Mouse (Mus musculus): ENCODE results near the gene Ost4. TPM values are rescaled to one million over a fixed set of nuclear protein-coding genes. Genes with fewer than 3 reads are reported as not detected.

Gene Ost4
- polyA plus RNA-seq, 1 experiment from 2014 or later, result 311 TPM

DNA sequence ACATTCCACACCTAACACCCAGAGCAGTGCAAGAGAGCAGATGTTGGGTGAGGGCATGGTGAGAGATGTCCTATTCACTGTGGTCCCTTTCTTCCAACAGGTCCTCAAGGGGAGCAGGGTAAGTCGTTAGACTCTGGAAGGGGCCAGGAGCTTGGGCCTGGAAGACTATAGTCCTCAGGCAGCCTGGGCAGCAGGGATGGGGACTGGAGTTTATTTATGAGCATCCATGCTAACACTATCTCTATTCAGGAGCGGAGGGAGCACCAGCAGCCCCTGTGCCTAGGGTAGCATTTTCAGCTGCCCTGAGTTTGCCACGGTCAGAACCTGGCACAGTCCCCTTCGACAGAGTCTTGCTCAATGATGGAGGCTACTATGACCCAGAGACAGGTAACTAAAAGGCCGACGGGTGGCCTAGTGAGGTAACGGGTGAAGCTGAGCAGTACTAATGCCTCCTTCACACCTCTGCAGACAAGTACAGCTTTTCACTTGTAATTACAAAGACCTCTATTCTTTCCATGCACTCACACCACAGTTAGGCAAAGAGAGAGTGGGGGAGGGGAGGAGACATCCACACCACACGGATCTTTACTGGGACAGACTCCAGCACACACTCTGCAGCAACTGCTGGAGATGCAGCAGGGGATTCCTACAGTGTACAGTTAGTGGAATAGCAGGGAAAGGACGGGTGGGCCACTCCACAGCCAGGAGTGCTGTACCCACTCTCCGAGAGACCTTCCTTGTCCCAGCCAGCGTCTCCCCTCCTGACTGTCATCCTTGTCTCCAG is 12.4 kb upstream of the Ost4 start:
- peaks cover 47% of the 10 kb centered on the region for H3K4me1 ChIP-seq (ENCODE audit: control insufficient read depth, low read depth, low read length)

DNA sequence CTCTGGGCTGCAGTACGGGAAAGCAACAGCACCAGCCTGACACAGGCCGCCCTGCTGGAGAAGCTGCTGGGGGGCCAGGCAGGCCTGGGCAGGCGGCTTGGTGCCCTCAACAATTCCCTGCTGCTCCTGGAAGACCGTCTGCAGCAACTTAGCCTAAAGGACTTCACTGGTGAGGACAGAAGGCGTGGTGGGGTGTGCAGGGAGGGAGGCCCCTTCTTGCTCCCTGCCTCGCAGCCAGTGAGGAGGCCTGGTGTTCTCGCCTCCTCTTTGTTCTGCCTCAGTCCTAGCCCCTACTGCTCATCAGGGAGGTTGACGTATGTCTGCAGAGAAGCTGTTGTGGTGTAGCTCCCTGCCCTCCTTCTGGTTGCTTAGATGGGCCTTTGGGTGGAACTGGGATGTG is 11.1 kb upstream of the Ost4 start:
- Histone ChIP-seq H3K4me1 (ENCODE audit: control insufficient read depth, low read depth, low read length) (peaks cover 57% of the 10 kb centered on the region), H3K27me3 (ENCODE audit: control insufficient read depth, insufficient read depth, low read depth, low read length) (no peaks in the 10 kb centered on the region), H3K4me3 (ENCODE audit: low read depth, low read length) (no peak overlapping the region), H3K27ac (ENCODE audit: low read length) (no peak overlapping the region), H3K4me2 (ENCODE audit: low read depth, low read length) (no peak overlapping the region), H3K9ac (ENCODE audit: low read depth, low read length) (no peak overlapping the region), H3K9me3 (replicated peaks; ENCODE audit: control insufficient read depth, low read length) (no peaks in the 10 kb centered on the region), H3K36me3 (ENCODE audit: control insufficient read depth, insufficient read depth) (peaks cover 9% of the 10 kb centered on the region; the same call in 1 of the 2 replicates)
- 70% methylated on average over 8 of the region's 8 CpGs for WGBS (ENCODE audit: insufficient replicate concordance)
- no peak for ATAC-seq (ENCODE audit: low read depth)

More for the DNA sequence above, 12.4 kb upstream of the Ost4 start:
- Histone ChIP-seq H3K27me3 (ENCODE audit: control insufficient read depth, insufficient read depth, low read depth, low read length) (no peaks in the 10 kb centered on the region), H3K9me3 (replicated peaks; ENCODE audit: control insufficient read depth, low read length) (no peaks in the 10 kb centered on the region), H3K36me3 (ENCODE audit: control insufficient read depth, insufficient read depth) (peaks cover 9% of the 10 kb centered on the region; the same call in 1 of the 2 replicates), H3K27ac (ENCODE audit: low read length) (no peak overlapping the region), H3K4me2 (ENCODE audit: low read depth, low read length) (no peak overlapping the region), H3K4me3 (ENCODE audit: low read depth, low read length) (no peak overlapping the region), H3K9ac (ENCODE audit: low read depth, low read length) (no peak overlapping the region)
- 71% methylated on average over 11 of the region's 11 CpGs for WGBS (ENCODE audit: insufficient replicate concordance)
- no peak for ATAC-seq (ENCODE audit: low read depth)

DNA sequence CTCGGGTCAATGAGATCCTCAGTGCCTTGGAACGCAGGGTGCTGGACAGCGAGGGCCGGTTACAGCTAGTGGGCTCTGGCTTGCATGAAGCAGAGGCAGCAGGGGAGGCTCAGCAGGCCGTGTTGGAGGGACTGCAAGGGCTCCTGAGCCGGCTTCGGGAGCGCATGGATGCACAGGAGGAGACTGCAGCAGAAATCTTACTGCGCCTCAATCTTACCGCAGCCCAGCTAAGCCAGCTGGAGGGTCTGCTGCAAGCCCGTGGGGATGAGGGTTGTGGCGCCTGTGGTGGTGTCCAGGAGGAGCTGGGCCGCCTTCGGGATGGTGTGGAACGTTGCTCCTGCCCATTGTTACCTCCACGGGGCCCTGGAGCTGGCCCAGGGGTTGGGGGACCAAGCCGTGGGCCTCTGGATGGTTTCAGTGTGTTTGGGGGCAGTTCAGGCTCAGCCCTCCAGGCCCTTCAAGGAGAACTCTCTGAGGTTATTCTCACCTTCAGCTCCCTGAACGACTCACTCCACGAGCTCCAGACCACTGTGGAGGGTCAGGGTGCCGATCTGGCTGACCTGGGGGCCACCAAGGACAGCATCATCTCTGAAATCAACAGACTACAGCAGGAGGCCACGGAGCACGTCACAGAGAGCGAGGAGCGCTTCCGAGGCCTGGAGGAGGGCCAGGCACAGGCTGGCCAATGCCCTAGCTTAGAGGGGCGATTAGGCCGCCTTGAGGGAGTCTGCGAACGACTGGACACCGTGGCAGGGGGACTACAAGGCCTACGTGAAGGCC is 10.5 kb upstream of the Ost4 start:
- peaks cover 9% of the 10 kb centered on the region; the same call in 1 of the 2 replicates for H3K36me3 ChIP-seq (ENCODE audit: control insufficient read depth, insufficient read depth)
- WGBS (ENCODE audit: insufficient replicate concordance), result 73% methylated on average over 31 of the region's 31 CpGs
- no peak overlapping the region for H3K4me2 ChIP-seq (ENCODE audit: low read depth, low read length)
- no peaks in the 10 kb centered on the region for H3K9me3 ChIP-seq (replicated peaks; ENCODE audit: control insufficient read depth, low read length)
- H3K4me3 ChIP-seq (ENCODE audit: low read depth, low read length), result no peak overlapping the region
- no peak overlapping the region for H3K9ac ChIP-seq (ENCODE audit: low read depth, low read length)
- H3K27ac ChIP-seq (ENCODE audit: low read length), result no peak overlapping the region
- ATAC-seq (ENCODE audit: low read depth), result no peak
- peaks cover 57% of the 10 kb centered on the region for H3K4me1 ChIP-seq (ENCODE audit: control insufficient read depth, low read depth, low read length)
- H3K27me3 ChIP-seq (ENCODE audit: control insufficient read depth, insufficient read depth, low read depth, low read length), result no peaks in the 10 kb centered on the region

DNA sequence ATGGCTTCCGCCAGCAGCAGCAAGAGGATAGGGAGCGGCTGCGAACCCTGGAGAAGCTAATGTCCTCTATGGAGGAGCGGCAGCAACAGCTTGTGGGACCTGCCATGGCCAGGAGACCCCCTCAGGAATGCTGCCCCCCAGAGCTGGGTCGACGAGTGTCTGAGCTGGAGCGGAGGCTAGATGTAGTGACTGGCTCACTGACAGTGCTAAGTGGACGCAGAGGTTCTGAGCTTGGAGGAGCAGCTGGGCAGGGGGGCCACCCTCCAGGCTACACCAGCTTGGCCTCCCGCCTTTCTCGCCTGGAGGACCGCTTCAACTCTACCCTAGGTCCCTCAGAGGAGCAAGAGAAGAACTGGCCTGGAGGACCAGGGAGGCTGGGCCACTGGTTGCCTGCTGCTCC is 9.8 kb upstream of the Ost4 start:
- ATAC-seq (ENCODE audit: low read depth), result no peak
- Histone ChIP-seq H3K4me2 (ENCODE audit: low read depth, low read length) (no peak overlapping the region), H3K27me3 (ENCODE audit: control insufficient read depth, insufficient read depth, low read depth, low read length) (no peaks in the 10 kb centered on the region), H3K4me1 (ENCODE audit: control insufficient read depth, low read depth, low read length) (peaks cover 53% of the 10 kb centered on the region), H3K9ac (ENCODE audit: low read depth, low read length) (no peak overlapping the region), H3K9me3 (replicated peaks; ENCODE audit: control insufficient read depth, low read length) (no peaks in the 10 kb centered on the region), H3K4me3 (ENCODE audit: low read depth, low read length) (no peak overlapping the region), H3K36me3 (ENCODE audit: control insufficient read depth, insufficient read depth) (peaks cover 9% of the 10 kb centered on the region; the same call in 1 of the 2 replicates), H3K27ac (ENCODE audit: low read length) (no peak overlapping the region)
- WGBS (ENCODE audit: insufficient replicate concordance), result 84% methylated on average over 11 of the region's 11 CpGs

DNA sequence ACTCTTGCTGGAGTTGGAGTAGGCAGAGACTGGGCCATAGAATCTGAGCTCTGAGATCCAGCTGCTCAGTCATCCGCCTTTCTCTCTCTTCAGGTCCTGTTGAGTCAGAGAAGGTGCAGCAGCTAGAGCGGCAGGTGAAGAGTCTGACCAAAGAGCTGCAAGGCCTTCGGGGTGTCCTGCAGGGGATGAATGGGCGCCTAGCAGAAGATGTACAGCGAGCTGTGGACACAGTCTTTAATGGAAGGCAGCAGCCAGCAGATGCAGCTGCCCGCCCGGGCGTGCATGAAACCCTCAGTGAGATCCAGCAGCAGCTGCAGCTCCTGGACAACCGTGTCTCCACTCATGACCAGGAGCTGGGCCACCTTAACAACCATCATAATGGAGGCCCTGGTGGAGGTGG is 9.3 kb upstream of the Ost4 start:
- H3K36me3 ChIP-seq (ENCODE audit: control insufficient read depth, insufficient read depth), result peaks cover 9% of the 10 kb centered on the region; the same call in 1 of the 2 replicates
- 81% methylated on average over 9 of the region's 9 CpGs for WGBS (ENCODE audit: insufficient replicate concordance)
- no peaks in the 10 kb centered on the region for H3K27me3 ChIP-seq (ENCODE audit: control insufficient read depth, insufficient read depth, low read depth, low read length)
- no peak overlapping the region for H3K9ac ChIP-seq (ENCODE audit: low read depth, low read length)
- H3K4me2 ChIP-seq (ENCODE audit: low read depth, low read length), result no peak overlapping the region
- H3K4me1 ChIP-seq (ENCODE audit: control insufficient read depth, low read depth, low read length), result peaks cover 49% of the 10 kb centered on the region
- H3K9me3 ChIP-seq (replicated peaks; ENCODE audit: control insufficient read depth, low read length), result no peaks in the 10 kb centered on the region
- ATAC-seq (ENCODE audit: low read depth), result no peak
- no peak overlapping the region for H3K4me3 ChIP-seq (ENCODE audit: low read depth, low read length)
- H3K27ac ChIP-seq (ENCODE audit: low read length), result peak overlapping the region; percentile 74

DNA sequence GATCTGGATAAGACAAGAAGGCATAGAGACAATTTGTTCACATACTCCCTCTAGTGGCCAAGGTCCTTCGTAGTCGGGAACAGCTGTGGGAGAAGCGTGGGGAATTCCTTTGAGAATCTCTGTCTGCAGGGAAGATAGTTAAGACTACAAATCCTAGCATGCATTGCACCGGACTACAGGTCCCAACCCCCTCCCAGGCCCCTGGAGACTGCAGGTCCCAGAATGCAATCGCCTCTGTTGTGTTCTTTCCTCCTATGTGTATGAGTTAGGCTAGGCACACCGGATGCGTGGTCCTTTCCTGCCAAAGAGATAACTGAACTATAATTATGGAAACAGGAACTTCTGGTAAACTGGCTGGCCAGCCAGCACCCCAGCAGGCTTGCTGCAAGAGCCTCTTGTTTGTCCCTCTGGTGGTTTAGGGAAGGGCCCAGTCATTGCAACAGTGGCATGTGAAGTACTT is 8.4 kb upstream of the Ost4 start:
- Histone ChIP-seq H3K4me2 (ENCODE audit: low read depth, low read length) (peak overlapping the region; percentile 59), H3K4me3 (ENCODE audit: low read depth, low read length) (peak overlapping the region; percentile 55), H3K36me3 (ENCODE audit: control insufficient read depth, insufficient read depth) (peaks cover 9% of the 10 kb centered on the region; the same call in 1 of the 2 replicates), H3K4me1 (ENCODE audit: control insufficient read depth, low read depth, low read length) (peaks cover 45% of the 10 kb centered on the region), H3K9me3 (replicated peaks; ENCODE audit: control insufficient read depth, low read length) (no peaks in the 10 kb centered on the region), H3K27ac (ENCODE audit: low read length) (peak overlapping the region; percentile 74), H3K27me3 (ENCODE audit: control insufficient read depth, insufficient read depth, low read depth, low read length) (no peaks in the 10 kb centered on the region), H3K9ac (ENCODE audit: low read depth, low read length) (peak overlapping the region; percentile 56; the same call in 1 of the 2 replicates)
- 3% methylated on average over 7 of the region's 7 CpGs for WGBS (ENCODE audit: insufficient replicate concordance)
- peak; percentile 71 for ATAC-seq (ENCODE audit: low read depth)

DNA sequence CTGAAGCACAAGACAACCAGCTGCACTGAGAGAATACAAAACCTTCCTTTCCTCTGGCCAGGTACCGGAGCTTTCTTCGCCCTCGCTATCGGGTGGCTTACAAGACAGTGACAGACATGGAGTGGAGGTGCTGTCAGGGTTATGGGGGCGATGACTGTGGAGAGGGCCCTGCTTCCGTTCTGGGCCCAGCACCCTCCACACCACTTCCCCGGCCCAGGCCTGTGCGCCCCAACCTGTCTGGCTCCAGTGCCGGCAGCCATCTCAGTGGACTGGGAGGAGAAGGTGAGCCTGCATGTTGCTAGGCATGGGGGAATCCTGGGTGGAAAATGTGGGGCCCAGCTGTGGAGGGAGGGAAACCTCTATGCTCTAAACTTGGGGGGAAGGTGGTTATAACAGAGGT is 7.9 kb upstream of the Ost4 start:
- H3K4me1 ChIP-seq (ENCODE audit: control insufficient read depth, low read depth, low read length), result peaks cover 40% of the 10 kb centered on the region
- peaks cover 9% of the 10 kb centered on the region; the same call in 1 of the 2 replicates for H3K36me3 ChIP-seq (ENCODE audit: control insufficient read depth, insufficient read depth)
- peak overlapping the region; percentile 56 for H3K9ac ChIP-seq (ENCODE audit: low read depth, low read length)
- WGBS (ENCODE audit: insufficient replicate concordance), result 20% methylated on average over 9 of the region's 9 CpGs
- peak overlapping the region; percentile 59 for H3K4me2 ChIP-seq (ENCODE audit: low read depth, low read length)
- H3K4me3 ChIP-seq (ENCODE audit: low read depth, low read length), result peak overlapping the region; percentile 55
- no peaks in the 10 kb centered on the region for H3K9me3 ChIP-seq (replicated peaks; ENCODE audit: control insufficient read depth, low read length)
- peak overlapping the region; percentile 74 for H3K27ac ChIP-seq (ENCODE audit: low read length)
- H3K27me3 ChIP-seq (ENCODE audit: control insufficient read depth, insufficient read depth, low read depth, low read length), result no peaks in the 10 kb centered on the region
- ATAC-seq (ENCODE audit: low read depth), result no peak; the same call in 1 of the 2 replicates

DNA sequence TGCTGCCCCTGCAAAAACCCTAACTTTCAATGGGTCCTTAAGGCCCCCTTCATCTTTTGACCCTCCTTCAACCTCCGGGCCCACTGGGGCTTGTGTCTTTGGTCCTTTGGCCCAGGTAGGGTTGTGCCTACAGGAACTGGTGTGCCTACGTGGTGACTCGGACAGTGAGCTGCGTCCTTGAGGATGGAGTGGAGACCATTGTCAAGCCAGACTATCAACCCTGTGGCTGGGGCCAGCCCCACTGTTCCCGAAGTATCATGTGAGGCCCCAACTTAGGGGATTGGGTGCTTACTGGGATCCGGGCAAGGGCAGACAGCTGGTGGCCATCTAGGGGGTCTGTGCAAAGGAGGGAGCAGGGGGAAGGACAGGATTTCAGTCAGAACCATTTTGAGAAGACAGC is 7.3 kb upstream of the Ost4 start:
- 28% methylated on average over 6 of the region's 6 CpGs for WGBS (ENCODE audit: insufficient replicate concordance)
- Histone ChIP-seq H3K36me3 (ENCODE audit: control insufficient read depth, insufficient read depth) (peaks cover 9% of the 10 kb centered on the region; the same call in 1 of the 2 replicates), H3K9me3 (replicated peaks; ENCODE audit: control insufficient read depth, low read length) (no peaks in the 10 kb centered on the region), H3K27ac (ENCODE audit: low read length) (peak overlapping the region; percentile 74), H3K9ac (ENCODE audit: low read depth, low read length) (peak overlapping the region; percentile 56), H3K4me3 (ENCODE audit: low read depth, low read length) (peak overlapping the region; percentile 55), H3K27me3 (ENCODE audit: control insufficient read depth, insufficient read depth, low read depth, low read length) (no peaks in the 10 kb centered on the region), H3K4me1 (ENCODE audit: control insufficient read depth, low read depth, low read length) (peaks cover 38% of the 10 kb centered on the region), H3K4me2 (ENCODE audit: low read depth, low read length) (peak overlapping the region; percentile 59)
- no peak for ATAC-seq (ENCODE audit: low read depth)

Measured in liver, embryonic 16.5 days (tissue).